In genomic region chr7:124681820-124682219, GRCm38 (mm10) we compare ENCODE assay signal across 20 mouse cellular contexts.
DNase-seq lines count a peak whose midpoint lies in the region; ATAC-seq lines count a peak whose summit lies in the region.
"Had no signal": no experiment of that assay in that cellular context is flagged by ENCODE, and none has a peak within 500 bp of the region (broad histone marks: within the 10 kb centered on the region; RNA-seq: fewer than 3 reads in every experiment).

No protein-coding gene starts in this region.

- ATAC-seq in cerebellum, adult (ENCODE audit: insufficient number of reproducible peaks, low FRiP score, low TSS enrichment): no peak
- ATAC-seq in frontal cortex, adult (ENCODE audit: low TSS enrichment): peak; percentile 51
- ATAC-seq: activated CD4-positive, CD25-positive, alpha-beta regulatory T cell, adult 4 months; hindbrain, postnatal 0 days; intestine, embryonic 15.5 days; midbrain, embryonic 16.5 days had no signal

- intact Hi-C loops in left cerebral cortex, postnatal 36 days (cut with DNase I): loop anchor here (1.0 kb wide), 1 partner anchor 66 kb away; no protein-coding TSS in a partner anchor

- DNase-seq in cerebellum, postnatal 10 days: peak; percentile 27 to 30
- DNase-seq in frontal cortex, postnatal 10 days (ENCODE audit: low spot score in 2 of 2): no peak
- peak; percentile 28 to 35 for DNase-seq in left cerebral cortex, postnatal 36 days (ENCODE audit: low spot score in 2 of 2)
- no peak for DNase-seq in left cerebral cortex, adult 11 months (ENCODE audit: low spot score)
- peak; percentile 47 for DNase-seq in right cerebral cortex, postnatal 25 days
- no peak for DNase-seq in thymus, postnatal 10 days (ENCODE audit: low spot score in 2 of 2)
- DNase-seq: adrenal gland, adult 2 months; adrenal gland, postnatal 36 days; gastrocnemius, postnatal 25 days; heart, adult 18-20 months; heart, postnatal 36 days; kidney, adult 2 months; kidney, postnatal 4 days; spleen, adult 18-20 months had no signal

Comparison
In these comparisons a context has a peak if more than half of its experiments do, and no peak if none do; other contexts are left out.
1. DNase-seq: peak in cerebellum, postnatal 10 days (2 of 2), left cerebral cortex, postnatal 36 days (2 of 2) and right cerebral cortex, postnatal 25 days (single experiment); none in frontal cortex, postnatal 10 days (0 of 2), left cerebral cortex, adult 11 months (single experiment) and thymus, postnatal 10 days (0 of 2).